Mouse (Mus musculus): Measurements from ENCODE around the gene Fermt1. TPM values are rescaled to one million over a fixed set of nuclear protein-coding genes. Genes with fewer than 3 reads are reported as not detected.

Fermt1 gene
- polyA plus RNA-seq, 1 experiment from 2014 or later, result 12.4 TPM

GRCm38 (mm10) chr2:132901636-132902035, 44.1 kb downstream of the Fermt1 start:
- no peak for ATAC-seq (ENCODE audit: low FRiP score, low TSS enrichment)
- no peaks in the 10 kb centered on the region for H3K36me3 ChIP-seq (ENCODE audit: control insufficient read depth, insufficient read depth, low read length)
- WGBS, result 77% methylated on average over 4 of the region's 4 CpGs
- H3K9ac ChIP-seq (ENCODE audit: low read depth, low read length), result no peak overlapping the region
- no peaks in the 10 kb centered on the region for H3K9me3 ChIP-seq (ENCODE audit: control insufficient read depth, low read length)
- H3K4me1 ChIP-seq (ENCODE audit: control insufficient read depth, insufficient read depth, low read length), result no peaks in the 10 kb centered on the region
- H3K27me3 ChIP-seq (ENCODE audit: control insufficient read depth, insufficient read depth, low read length), result no peaks in the 10 kb centered on the region
- no peak overlapping the region for H3K4me2 ChIP-seq (replicated peaks; ENCODE audit: low read depth, low read length)
- no peak overlapping the region for H3K27ac ChIP-seq (ENCODE audit: low read depth, low read length)
- H3K4me3 ChIP-seq (ENCODE audit: low read length), result no peak overlapping the region

GRCm38 (mm10) chr2:132900596-132900995, 45.1 kb downstream of the Fermt1 start:
- Histone ChIP-seq H3K4me2 (replicated peaks; ENCODE audit: low read depth, low read length) (no peak overlapping the region), H3K36me3 (ENCODE audit: control insufficient read depth, insufficient read depth, low read length) (no peaks in the 10 kb centered on the region), H3K9me3 (ENCODE audit: control insufficient read depth, low read length) (no peaks in the 10 kb centered on the region), H3K9ac (ENCODE audit: low read depth, low read length) (no peak overlapping the region), H3K4me1 (ENCODE audit: control insufficient read depth, insufficient read depth, low read length) (no peaks in the 10 kb centered on the region), H3K27me3 (ENCODE audit: control insufficient read depth, insufficient read depth, low read length) (no peaks in the 10 kb centered on the region), H3K4me3 (ENCODE audit: low read length) (no peak overlapping the region), H3K27ac (ENCODE audit: low read depth, low read length) (no peak overlapping the region)
- no peak for ATAC-seq (ENCODE audit: low FRiP score, low TSS enrichment)
- WGBS, result 80% methylated on average over 1 of the region's 1 CpGs

GRCm38 (mm10) chr2:132898211-132898610, 47.5 kb downstream of the Fermt1 start:
- Histone ChIP-seq H3K4me1 (ENCODE audit: control insufficient read depth, insufficient read depth, low read length) (no peaks in the 10 kb centered on the region), H3K4me2 (replicated peaks; ENCODE audit: low read depth, low read length) (no peak overlapping the region), H3K27me3 (ENCODE audit: control insufficient read depth, insufficient read depth, low read length) (no peaks in the 10 kb centered on the region), H3K9me3 (ENCODE audit: control insufficient read depth, low read length) (no peaks in the 10 kb centered on the region), H3K36me3 (ENCODE audit: control insufficient read depth, insufficient read depth, low read length) (no peaks in the 10 kb centered on the region), H3K4me3 (ENCODE audit: low read length) (no peak overlapping the region), H3K9ac (ENCODE audit: low read depth, low read length) (no peak overlapping the region), H3K27ac (ENCODE audit: low read depth, low read length) (no peak overlapping the region)
- ATAC-seq (ENCODE audit: low FRiP score, low TSS enrichment), result no peak
- 65% methylated on average over 1 of the region's 1 CpGs for WGBS

DNA sequence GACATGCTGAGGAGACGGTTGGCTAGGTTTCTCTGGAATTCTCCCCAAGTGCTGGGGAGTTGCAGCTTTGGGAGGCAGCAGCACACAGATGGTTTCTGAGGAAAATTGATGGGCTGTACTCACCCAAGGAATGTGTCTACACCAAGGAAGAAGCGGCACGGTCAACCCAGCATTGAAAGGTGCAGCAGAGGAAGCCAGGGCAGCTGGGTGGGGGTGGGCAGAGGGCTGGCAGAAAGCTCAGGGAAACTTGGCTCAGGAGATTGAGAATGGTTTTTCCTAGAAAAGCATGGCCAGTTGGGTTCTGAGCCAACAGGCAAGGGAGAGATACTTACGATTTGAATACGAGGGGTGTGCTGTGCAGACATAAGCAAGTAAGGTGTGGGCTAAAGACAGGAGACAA, 51.9 kb downstream of the Fermt1 start:
- no peaks in the 10 kb centered on the region for H3K27me3 ChIP-seq (ENCODE audit: control insufficient read depth, insufficient read depth, low read length)
- H3K4me2 ChIP-seq (replicated peaks; ENCODE audit: low read depth, low read length), result no peak overlapping the region
- H3K4me3 ChIP-seq (ENCODE audit: low read length), result no peak overlapping the region
- H3K36me3 ChIP-seq (ENCODE audit: control insufficient read depth, insufficient read depth, low read length), result no peaks in the 10 kb centered on the region
- no peaks in the 10 kb centered on the region for H3K9me3 ChIP-seq (ENCODE audit: control insufficient read depth, low read length)
- H3K9ac ChIP-seq (ENCODE audit: low read depth, low read length), result no peak overlapping the region
- H3K4me1 ChIP-seq (ENCODE audit: control insufficient read depth, insufficient read depth, low read length), result no peaks in the 10 kb centered on the region
- no peak for ATAC-seq (ENCODE audit: low FRiP score, low TSS enrichment)
- no peak overlapping the region for H3K27ac ChIP-seq (ENCODE audit: low read depth, low read length)
- WGBS, result 74% methylated on average over 5 of the region's 5 CpGs

DNA sequence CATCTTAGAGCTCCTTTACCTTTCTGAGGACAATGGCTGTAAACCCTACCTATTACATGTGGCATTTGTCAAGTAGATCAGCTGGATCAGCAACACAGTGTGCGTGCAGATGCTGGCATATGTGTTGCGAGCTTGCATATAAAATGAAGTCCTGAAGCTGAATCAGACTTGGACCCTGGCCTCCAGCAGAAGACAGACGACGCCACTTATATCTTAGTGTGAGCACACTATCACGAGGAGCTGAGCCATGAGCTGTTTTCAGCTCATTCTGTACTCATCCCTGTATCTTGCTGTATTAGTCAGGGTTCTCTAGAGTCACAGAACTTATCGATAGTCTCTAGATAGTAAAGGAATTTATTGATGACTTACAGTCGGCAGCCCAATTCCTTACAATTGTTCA, 60.4 kb downstream of the Fermt1 start:
- H3K4me1 ChIP-seq (ENCODE audit: control insufficient read depth, insufficient read depth, low read length), result peaks cover 17% of the 10 kb centered on the region
- H3K4me3 ChIP-seq (ENCODE audit: low read length), result no peak overlapping the region
- H3K4me2 ChIP-seq (replicated peaks; ENCODE audit: low read depth, low read length), result no peak overlapping the region
- 90% methylated on average over 7 of the region's 7 CpGs for WGBS
- H3K36me3 ChIP-seq (ENCODE audit: control insufficient read depth, insufficient read depth, low read length), result no peaks in the 10 kb centered on the region
- H3K9ac ChIP-seq (ENCODE audit: low read depth, low read length), result no peak overlapping the region
- no peak for ATAC-seq (ENCODE audit: low FRiP score, low TSS enrichment)
- peaks cover 7% of the 10 kb centered on the region for H3K27me3 ChIP-seq (ENCODE audit: control insufficient read depth, insufficient read depth, low read length)
- H3K27ac ChIP-seq (ENCODE audit: low read depth, low read length), result no peak overlapping the region
- H3K9me3 ChIP-seq (ENCODE audit: control insufficient read depth, low read length), result no peaks in the 10 kb centered on the region

GRCm38 (mm10) chr2:132884303-132884967, 61.3 kb downstream of the Fermt1 start:
- H3K4me2 ChIP-seq (replicated peaks; ENCODE audit: low read depth, low read length), result no peak overlapping the region
- no peak overlapping the region for H3K27ac ChIP-seq (ENCODE audit: low read depth, low read length)
- no peaks in the 10 kb centered on the region for H3K9me3 ChIP-seq (ENCODE audit: control insufficient read depth, low read length)
- WGBS, result 25% methylated on average over 8 of the region's 8 CpGs
- peaks cover 15% of the 10 kb centered on the region for H3K27me3 ChIP-seq (ENCODE audit: control insufficient read depth, insufficient read depth, low read length)
- peaks cover 22% of the 10 kb centered on the region for H3K4me1 ChIP-seq (ENCODE audit: control insufficient read depth, insufficient read depth, low read length)
- peak; percentile 56 for ATAC-seq (ENCODE audit: low FRiP score, low TSS enrichment)
- no peak overlapping the region for H3K4me3 ChIP-seq (ENCODE audit: low read length)
- H3K36me3 ChIP-seq (ENCODE audit: control insufficient read depth, insufficient read depth, low read length), result no peaks in the 10 kb centered on the region
- no peak overlapping the region for H3K9ac ChIP-seq (ENCODE audit: low read depth, low read length)

- no peaks in the 10 kb centered on the region for H3K36me3 ChIP-seq (ENCODE audit: control insufficient read depth, insufficient read depth, low read length)
- peak within 1 kb of the TSS; percentile 99 for H3K4me2 ChIP-seq (replicated peaks; ENCODE audit: low read depth, low read length)
- H3K27ac ChIP-seq (ENCODE audit: low read depth, low read length), result no peak within 1 kb of the TSS
- H3K4me1 ChIP-seq (ENCODE audit: control insufficient read depth, insufficient read depth, low read length), result peaks cover 29% of the 10 kb centered on the region
- 13% methylated on average over 12 of the region's 12 CpGs for WGBS
- no peaks in the 10 kb centered on the region for H3K9me3 ChIP-seq (ENCODE audit: control insufficient read depth, low read length)
- ATAC-seq (ENCODE audit: low FRiP score, low TSS enrichment), result peak; percentile 44
- peaks cover 32% of the 10 kb centered on the region for H3K27me3 ChIP-seq (ENCODE audit: control insufficient read depth, insufficient read depth, low read length)
- peak within 1 kb of the TSS; percentile 53; the same call in 1 of the 2 replicates for H3K9ac ChIP-seq (ENCODE audit: low read depth, low read length)
- peak within 1 kb of the TSS; percentile 51 for H3K4me3 ChIP-seq (ENCODE audit: low read length)
Measured at GRCm38 (mm10) chr2:132880844-132881645, 64.7 kb downstream of the Fermt1 start, which contains the start of gene Lrrn4. Gene Lrrn4, minus strand, starts transcription at chr2:132880891.

DNA sequence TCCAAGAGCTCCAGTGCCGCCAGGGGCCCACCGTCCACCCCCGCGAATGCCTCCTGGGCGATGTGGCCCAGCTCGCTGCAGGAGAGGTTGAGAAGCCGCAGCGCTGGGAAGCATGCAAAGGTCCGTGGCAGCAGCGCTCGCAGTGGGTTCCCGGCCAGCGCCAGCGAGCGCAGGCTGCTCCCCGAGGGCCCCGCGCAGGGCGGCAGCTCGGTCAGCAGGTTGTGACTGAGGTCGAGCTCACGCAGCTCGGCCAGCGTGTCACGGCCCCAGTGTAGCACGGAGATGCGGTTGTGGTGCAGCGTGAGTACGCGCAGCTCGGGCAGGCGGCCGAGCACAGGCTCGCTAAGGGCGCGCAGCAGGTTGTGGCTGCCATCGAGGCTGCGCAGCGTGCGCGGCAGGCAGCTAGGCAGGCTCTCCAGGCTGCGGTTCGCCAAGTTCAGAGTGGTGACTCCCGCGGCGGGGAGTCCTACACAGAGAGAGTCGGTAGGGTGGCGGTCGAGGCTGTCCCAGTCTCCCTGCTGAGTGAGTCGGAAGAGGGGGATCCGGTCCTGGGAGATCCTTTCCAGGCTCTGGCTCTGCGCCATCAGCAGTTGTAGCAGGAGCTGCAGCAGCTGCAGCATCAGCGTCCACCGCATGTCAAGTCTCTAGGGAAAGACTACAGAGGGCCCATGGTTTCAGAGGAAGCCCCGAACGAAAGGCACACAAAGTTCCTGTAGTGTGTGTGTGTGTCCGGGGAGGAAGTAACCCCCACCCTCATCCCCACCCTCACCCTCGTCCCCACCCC, 66.3 kb downstream of the Fermt1 start:
- peak; percentile 69 for ATAC-seq (ENCODE audit: low FRiP score, low TSS enrichment)

More for the DNA sequence above, 66.3 kb downstream of the Fermt1 start:
- WGBS, result under 1% methylated on average over 58 of the region's 58 CpGs
- peak overlapping the region; percentile 53 for H3K9ac ChIP-seq (ENCODE audit: low read depth, low read length)
- no peaks in the 10 kb centered on the region for H3K36me3 ChIP-seq (ENCODE audit: control insufficient read depth, insufficient read depth, low read length)
- H3K27ac ChIP-seq (ENCODE audit: low read depth, low read length), result no peak overlapping the region
- peak overlapping the region; percentile 51 for H3K4me3 ChIP-seq (ENCODE audit: low read length)
- H3K9me3 ChIP-seq (ENCODE audit: control insufficient read depth, low read length), result no peaks in the 10 kb centered on the region
- H3K27me3 ChIP-seq (ENCODE audit: control insufficient read depth, insufficient read depth, low read length), result peaks cover 32% of the 10 kb centered on the region
- H3K4me1 ChIP-seq (ENCODE audit: control insufficient read depth, insufficient read depth, low read length), result peaks cover 26% of the 10 kb centered on the region
- H3K4me2 ChIP-seq (replicated peaks; ENCODE audit: low read depth, low read length), result peak overlapping the region; percentile 99

Data from kidney, embryonic 14.5 days (tissue).